ENCODE assay signal across 10 mouse cellular contexts in genomic region chr15:87547022-87547421, GRCm38 (mm10). TPM values are rescaled to one million over a fixed set of nuclear protein-coding genes. Genes with fewer than 3 reads are reported as not detected.
DNase-seq lines count a peak whose midpoint lies in the region; ATAC-seq and TF ChIP-seq lines count a peak whose summit lies in the region.
"Had no signal": no experiment of that assay in that cellular context is flagged by ENCODE, and none has a peak within 500 bp of the region (broad histone marks: within the 10 kb centered on the region; RNA-seq: fewer than 3 reads in every experiment).

No protein-coding gene starts in this region.

- no peaks in the 10 kb centered on the region for H3K79me2 ChIP-seq in heart, adult 2 months (replicated peaks; ENCODE audit: control insufficient read depth, insufficient read depth, low read length)

- H3K27me3 ChIP-seq in heart, adult 2 months (ENCODE audit: control insufficient read depth, insufficient read depth, low read length): peaks cover 11% of the 10 kb centered on the region
- H3K27me3 ChIP-seq in hindbrain, embryonic 11.5 days (ENCODE audit: control insufficient read depth, insufficient read depth, low read length): peaks cover 2% of the 10 kb centered on the region; the same call in 1 of the 2 replicates
- H3K27me3 ChIP-seq in midbrain, embryonic 10.5 days (ENCODE audit: low read depth, poor library complexity, severe bottlenecking): peaks cover 41% of the 10 kb centered on the region
- no peaks in the 10 kb centered on the region; the same call in 1 of the 2 replicates for H3K27me3 ChIP-seq in thymus, adult 2 months (ENCODE audit: control insufficient read depth, insufficient read depth, low read length)

- no peaks in the 10 kb centered on the region for H3K9me3 ChIP-seq in hindbrain, embryonic 11.5 days (ENCODE audit: control insufficient read depth, low read length)
- no peaks in the 10 kb centered on the region for H3K9me3 ChIP-seq in midbrain, embryonic 10.5 days (replicated peaks)
- H3K9me3 ChIP-seq: embryonic facial prominence, embryonic 15.5 days; limb, embryonic 13.5 days had no signal

- H3K4me1 ChIP-seq in heart, adult 2 months (ENCODE audit: control insufficient read depth, insufficient read depth, low read length): no peaks in the 10 kb centered on the region
- H3K4me1 ChIP-seq in hindbrain, embryonic 11.5 days (replicated peaks; ENCODE audit: control insufficient read depth, insufficient read depth, low read length): peaks cover 11% of the 10 kb centered on the region
- peaks cover 74% of the 10 kb centered on the region for H3K4me1 ChIP-seq in midbrain, embryonic 10.5 days
- no peaks in the 10 kb centered on the region for H3K4me1 ChIP-seq in thymus, adult 2 months (replicated peaks; ENCODE audit: control insufficient read depth, insufficient read depth, low read length)

- H3K27ac ChIP-seq in heart, adult 2 months: no peak overlapping the region
- no peak overlapping the region for H3K27ac ChIP-seq in hindbrain, embryonic 11.5 days (ENCODE audit: low read depth, low read length)
- H3K27ac ChIP-seq in midbrain, embryonic 10.5 days (replicated peaks): no peak overlapping the region
- H3K27ac ChIP-seq in thymus, adult 2 months (ENCODE audit: control insufficient read depth, insufficient read depth, low read length): no peak overlapping the region
- H3K27ac ChIP-seq: embryonic facial prominence, embryonic 15.5 days; limb, embryonic 13.5 days had no signal

- no peak for TF ChIP-seq EP300 in heart, adult 2 months (IDR thresholded peaks at IDR 0.05; ENCODE audit: insufficient read depth, low read depth, low read length)

- TF ChIP-seq POLR2A in heart, adult 2 months (IDR thresholded peaks at IDR 0.05; ENCODE audit: insufficient read depth, low read depth, low read length): no peak
- no peak for TF ChIP-seq POLR2A in thymus, adult 2 months (IDR thresholded peaks at IDR 0.05; ENCODE audit: control insufficient read depth, extremely low read depth, insufficient read depth, low read length, poor library complexity)

- no peak for DNase-seq in heart, adult 2 months
- DNase-seq in heart, postnatal 25 days (ENCODE audit: low spot score): no peak
- peak; percentile 71 for DNase-seq in cerebellum, adult 9-11 months
- peak; percentile 73 for DNase-seq in hindbrain, embryonic 11.5 days (ENCODE audit: low spot score)
- DNase-seq in midbrain, embryonic 10.5 days (ENCODE audit: low spot score): peak; percentile 46
- DNase-seq in thymus, adult 2 months: no peak
- no peak for DNase-seq in thymus, postnatal 10 days (ENCODE audit: low spot score in 2 of 2)
- DNase-seq in urinary bladder, adult 2 months (ENCODE audit: low spot score): no peak

- no peak overlapping the region for H3K4me2 ChIP-seq in hindbrain, embryonic 11.5 days (replicated peaks; ENCODE audit: low read depth, low read length)
- H3K4me2 ChIP-seq: embryonic facial prominence, embryonic 15.5 days; limb, embryonic 13.5 days had no signal

- TF ChIP-seq CTCF in heart, adult 2 months (IDR thresholded peaks at IDR 0.05): peak; percentile 43
- TF ChIP-seq CTCF in thymus, adult 2 months (IDR thresholded peaks at IDR 0.05; ENCODE audit: borderline replicate concordance, control insufficient read depth, extremely low read depth, insufficient read depth, low read length, poor library complexity): no peak

- intact Hi-C loops in heart, adult 2 months (cut with DNase I): loop anchor here (10.0 kb wide), 3 partner anchors 182 to 1302 kb away; no protein-coding TSS in a partner anchor
- intact Hi-C loops in heart, postnatal 25 days (cut with DNase I): loop anchor here (10.0 kb wide), 2 partner anchors 952 to 1302 kb away; no protein-coding TSS in a partner anchor

- WGBS in heart, adult 2 months: 52% methylated on average over 5 of the region's 5 CpGs
- 55% methylated on average over 5 of the region's 5 CpGs for WGBS in hindbrain, embryonic 11.5 days
- 53% methylated on average over 5 of the region's 5 CpGs for WGBS in midbrain, embryonic 10.5 days
- WGBS in thymus, adult 2 months: 49% methylated on average over 5 of the region's 5 CpGs

- no peak overlapping the region for H3K4me3 ChIP-seq in heart, adult 2 months
- no peak overlapping the region for H3K4me3 ChIP-seq in hindbrain, embryonic 11.5 days (ENCODE audit: low read depth, low read length)
- H3K4me3 ChIP-seq in midbrain, embryonic 10.5 days: no peak overlapping the region
- no peak overlapping the region for H3K4me3 ChIP-seq in thymus, adult 2 months (ENCODE audit: control insufficient read depth, insufficient read depth, low read length)
- H3K4me3 ChIP-seq: embryonic facial prominence, embryonic 15.5 days; limb, embryonic 13.5 days had no signal

- no peak for ATAC-seq in hindbrain, embryonic 11.5 days (ENCODE audit: low FRiP score)

- H3K9ac ChIP-seq in heart, adult 2 months (ENCODE audit: low read depth, low read length): no peak overlapping the region
- no peak overlapping the region for H3K9ac ChIP-seq in hindbrain, embryonic 11.5 days (ENCODE audit: low read depth, low read length)
- H3K9ac ChIP-seq: embryonic facial prominence, embryonic 15.5 days; limb, embryonic 13.5 days had no signal

- H3K36me3 ChIP-seq in heart, adult 2 months (ENCODE audit: control insufficient read depth, insufficient read depth, low read length): no peaks in the 10 kb centered on the region
- H3K36me3 ChIP-seq in hindbrain, embryonic 11.5 days (ENCODE audit: control insufficient read depth, insufficient read depth, low read length): no peaks in the 10 kb centered on the region
- H3K36me3 ChIP-seq in midbrain, embryonic 10.5 days: no peaks in the 10 kb centered on the region
- no peaks in the 10 kb centered on the region for H3K36me3 ChIP-seq in thymus, adult 2 months (ENCODE audit: control insufficient read depth, insufficient read depth, low read length)
- H3K36me3 ChIP-seq: embryonic facial prominence, embryonic 15.5 days; limb, embryonic 13.5 days had no signal

RNA-seq across cellular contexts. Expression of gene Fam19a5, which starts 2.9 kb away (rescaled TPM):
- 1 to 10 TPM; 3.5 to 5.0 TPM for total RNA-seq in heart, adult 2 months (2021)
- 3.9 and 4.2 TPM in 2 replicates for polyA plus RNA-seq in heart, adult 2 months (2012; rRNA removed)
- total RNA-seq in heart, postnatal 25 days (2021): 1 to 10 TPM; 2.2 to 3.1 TPM
- 8.4 and 9.6 TPM in 2 replicates for polyA plus RNA-seq in hindbrain, embryonic 11.5 days (2014; fragmentation: Nextera tagmentation; extraction: Ambion mirVana)
- 5.9 TPM in 2 replicates for polyA plus RNA-seq in midbrain, embryonic 10.5 days (2016; fragmentation: Nextera tagmentation; extraction: Ambion mirVana)
- polyA plus RNA-seq in thymus, adult 2 months (2012; rRNA removed): 1.1 and 1.2 TPM in 2 replicates
- 7.8 and 10.4 TPM in 2 replicates for polyA plus RNA-seq in urinary bladder, adult 2 months (2012; rRNA removed)

Comparison
In these comparisons a context has a peak if more than half of its experiments do, and no peak if none do; other contexts are left out.
1. DNase-seq: peak in cerebellum, adult 9-11 months (single experiment), hindbrain, embryonic 11.5 days (single experiment) and midbrain, embryonic 10.5 days (single experiment); none in heart, adult 2 months (0 of 2), heart, postnatal 25 days (single experiment), thymus, adult 2 months (single experiment), thymus, postnatal 10 days (0 of 2) and urinary bladder, adult 2 months (single experiment).